Mouse (Mus musculus) thymus, adult 18-20 months (tissue): ENCODE data around the gene Phgdh.

Experiments used
- DNase-seq, 2 experiments: peaks; one replicate each; pipeline ENCODE4 v3.0.0; 2022; ENCODE audit warnings: mixed read lengths in 2 of 2

Gene Phgdh

GRCm38 (mm10) chr3:98283205-98283604 lies 56.6 kb downstream of the Phgdh start:
- no peak for DNase-seq

GRCm38 (mm10) chr3:98282422-98282821 lies 57.4 kb downstream of the Phgdh start:
- no peak for DNase-seq

GRCm38 (mm10) chr3:98280933-98281678 lies 58.7 kb downstream of the Phgdh start:
- DNase-seq: peak; percentile 56 to 64

GRCm38 (mm10) chr3:98280204-98280932 lies 59.4 kb downstream of the Phgdh start, which contains the start of gene Hmgcs2:
TSS of gene Hmgcs2 (plus strand) at chr3:98280435.
- DNase-seq: peak; percentile 20 to 22

GRCm38 (mm10) chr3:98279682-98280081 lies 60.1 kb downstream of the Phgdh start:
- no peak for DNase-seq

- DNase-seq: no peak
Observed at GRCm38 (mm10) chr3:98273623-98274398, 66.0 kb downstream of the Phgdh start.

- no peak for DNase-seq
Observed at GRCm38 (mm10) chr3:98267249-98267651, 72.5 kb downstream of the Phgdh start.
